Mouse (Mus musculus) testis, adult 10 weeks (tissue): Measurements from ENCODE around the gene Alg13. TPM values are rescaled to one million over a fixed set of nuclear protein-coding genes. Genes with fewer than 3 reads are reported as not detected.

Experiments used
- polyA plus RNA-seq: library from polyadenylated mRNA; stranded (reverse); fragments of 350-450 nt; fragmentation: Illumina TruSeq; extraction: RNeasy Lipid Tissue Mini Kit (QIAGEN cat#74804); gene quantifications from one replicate; pipeline ENCODE4 v1.2.3, GENCODE M21; 2014; ENCODE audit warnings: low read depth, low replicate concordance

Gene Alg13
- 61.7 TPM for polyA plus RNA-seq

GRCm38 (mm10) chrX:144317548-144318163, at the start of gene Alg13:
TSS of gene Alg13 (plus strand) at chrX:144317804.

Other genes with a start within 250 kb of the Alg13 start
- 0.56 TPM for gene A730046J19Rik, start 164.1 kb upstream of the Alg13 start, polyA plus RNA-seq
- 46.0 TPM for gene Trpc5os, start 138.8 kb downstream of the Alg13 start, polyA plus RNA-seq